Mouse (Mus musculus): ENCODE data around the gene Fads2. TPM values are rescaled to one million over a fixed set of nuclear protein-coding genes. Genes with fewer than 3 reads are reported as not detected.

The Fads2 gene
- polyA plus RNA-seq, 1 experiment from 2014 or later, result 113 TPM

DNA sequence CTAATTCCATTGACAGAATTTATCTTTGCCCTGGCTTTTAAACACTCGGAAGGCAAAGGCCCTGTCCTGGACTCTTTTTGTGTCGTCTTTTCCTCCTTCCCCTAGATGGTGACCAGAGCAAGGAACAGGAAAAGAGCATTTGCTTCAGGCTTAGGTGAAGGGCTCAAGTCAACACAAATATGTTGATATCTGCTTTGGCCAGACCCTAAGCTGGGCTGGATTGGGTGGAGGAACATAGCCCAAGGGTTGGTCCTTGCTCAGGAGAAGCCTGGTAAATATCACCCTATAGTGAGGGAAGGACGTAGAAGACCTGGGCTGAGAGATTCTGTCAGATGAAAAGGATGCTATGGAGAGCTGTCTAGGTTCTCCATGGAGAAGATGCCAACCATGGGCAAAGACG lies 85.4 kb downstream of the Fads2 start:
- Histone ChIP-seq H3K4me2 (no peak overlapping the region), H3K27ac (replicated peaks) (no peak overlapping the region), H3K36me3 (no peaks in the 10 kb centered on the region), H3K4me1 (replicated peaks) (peaks cover 20% of the 10 kb centered on the region), H3K9me3 (no peaks in the 10 kb centered on the region), H3K9ac (no peak overlapping the region), H3K4me3 (no peak overlapping the region), H3K27me3 (0 out of 2 replicates have a peak, but pooled peaks cover 7% of the 10 kb centered on the region)
- 88% methylated on average over 4 of the region's 4 CpGs for whole genome bisulfite sequencing
- ATAC-seq (ENCODE audit: low read depth), result no peak

DNA sequence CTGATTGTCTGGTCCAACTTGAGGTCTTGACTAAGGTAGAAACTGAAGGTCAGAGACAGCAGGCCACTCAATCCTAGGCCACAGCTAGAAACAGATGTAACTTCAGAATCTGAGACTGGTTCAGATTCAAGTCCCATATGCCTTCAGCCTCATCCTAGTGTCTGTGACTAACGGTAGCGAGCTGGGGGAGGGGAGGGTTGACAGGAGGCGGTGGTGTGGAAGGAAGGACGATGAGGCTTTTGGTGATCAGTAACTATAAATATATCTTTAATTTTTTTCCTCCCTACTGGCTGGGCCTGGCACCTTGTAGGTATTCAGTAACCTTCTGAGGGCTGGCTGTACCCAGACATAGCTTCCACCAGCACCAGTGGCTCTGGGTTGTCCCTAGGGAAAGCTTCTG lies 86.1 kb downstream of the Fads2 start:
- H3K4me1 ChIP-seq (replicated peaks), result peaks cover 20% of the 10 kb centered on the region
- H3K4me2 ChIP-seq, result no peak overlapping the region
- no peak overlapping the region for H3K27ac ChIP-seq (replicated peaks)
- H3K27me3 ChIP-seq, result 0 out of 2 replicates have a peak, but pooled peaks cover 7% of the 10 kb centered on the region
- 78% methylated on average over 4 of the region's 4 CpGs for WGBS
- H3K9ac ChIP-seq, result no peak overlapping the region
- H3K9me3 ChIP-seq, result no peaks in the 10 kb centered on the region
- ATAC-seq (ENCODE audit: low read depth), result no peak
- no peaks in the 10 kb centered on the region for H3K36me3 ChIP-seq
- H3K4me3 ChIP-seq, result no peak overlapping the region

DNA sequence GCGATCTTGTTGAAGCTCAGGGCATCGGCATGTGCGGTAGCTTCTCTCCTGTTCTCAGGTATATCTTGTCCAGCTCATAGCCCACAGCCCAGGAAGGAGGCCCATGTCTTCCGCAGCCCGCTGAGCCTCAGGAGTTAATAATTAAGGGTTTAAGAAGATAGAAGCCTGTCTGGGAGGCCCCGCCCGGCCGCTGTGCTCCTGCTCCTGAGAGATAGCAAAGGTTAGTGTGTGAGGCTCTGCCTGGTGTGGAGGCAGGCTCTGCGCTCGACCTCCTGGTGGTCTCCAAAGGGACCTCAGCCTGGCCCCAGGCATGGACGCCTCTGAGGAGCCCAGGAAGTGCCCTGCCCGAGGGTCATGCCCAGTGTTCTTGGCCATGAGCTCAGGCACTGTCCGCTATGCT lies 86.7 kb downstream of the Fads2 start:
- no peak for ATAC-seq (ENCODE audit: low read depth)
- Histone ChIP-seq H3K4me2 (no peak overlapping the region), H3K27me3 (0 out of 2 replicates have a peak, but pooled peaks cover 7% of the 10 kb centered on the region), H3K27ac (replicated peaks) (no peak overlapping the region), H3K9me3 (no peaks in the 10 kb centered on the region), H3K4me3 (no peak overlapping the region), H3K9ac (no peak overlapping the region), H3K36me3 (no peaks in the 10 kb centered on the region), H3K4me1 (replicated peaks) (peaks cover 20% of the 10 kb centered on the region)
- 82% methylated on average over 13 of the region's 13 CpGs for WGBS

DNA sequence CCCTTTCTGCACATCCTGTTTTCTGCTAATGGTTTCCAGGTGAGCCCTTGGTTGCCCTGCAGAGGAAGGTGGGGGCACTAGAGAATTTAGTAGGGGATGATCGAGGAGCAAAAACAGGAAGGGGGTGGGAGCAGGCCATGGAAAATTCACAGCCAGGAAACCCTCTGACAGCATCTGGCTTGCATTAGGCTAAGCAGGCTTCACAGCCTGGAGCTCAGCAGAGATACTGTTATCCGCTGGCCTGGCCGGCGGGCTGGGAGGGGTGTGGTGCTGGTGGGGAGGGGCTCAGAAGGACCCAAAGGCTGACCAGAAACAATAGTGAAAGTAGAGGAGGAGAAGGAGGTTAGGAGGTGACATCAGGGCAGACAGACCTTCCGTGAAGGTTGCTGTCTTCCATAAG lies 87.6 kb downstream of the Fads2 start:
- 71% methylated on average over 5 of the region's 5 CpGs for WGBS
- Histone ChIP-seq H3K36me3 (no peaks in the 10 kb centered on the region), H3K27ac (replicated peaks) (peak overlapping the region; percentile 56)

GRCm38 (mm10) chr19:10013348-10013747 lies 88.2 kb downstream of the Fads2 start:
- H3K27ac ChIP-seq (replicated peaks), result peak overlapping the region; percentile 56
- peaks cover 6% of the 10 kb centered on the region for H3K4me1 ChIP-seq (replicated peaks)
- H3K9ac ChIP-seq, result no peak overlapping the region
- 60% methylated on average over 3 of the region's 3 CpGs for WGBS
- no peak for ATAC-seq (ENCODE audit: low read depth)
- no peak overlapping the region for H3K4me2 ChIP-seq
- no peaks in the 10 kb centered on the region for H3K36me3 ChIP-seq
- H3K9me3 ChIP-seq, result no peaks in the 10 kb centered on the region
- H3K4me3 ChIP-seq, result no peak overlapping the region
- H3K27me3 ChIP-seq, result no peaks in the 10 kb centered on the region

More for the DNA sequence above, 87.6 kb downstream of the Fads2 start:
- Histone ChIP-seq H3K9me3 (no peaks in the 10 kb centered on the region), H3K4me1 (replicated peaks) (peaks cover 12% of the 10 kb centered on the region), H3K4me3 (no peak overlapping the region), H3K4me2 (no peak overlapping the region), H3K27me3 (0 out of 2 replicates have a peak, but pooled peaks cover 1% of the 10 kb centered on the region), H3K9ac (no peak overlapping the region)
- ATAC-seq (ENCODE audit: low read depth), result no peak

GRCm38 (mm10) chr19:10012827-10013278 lies 88.7 kb downstream of the Fads2 start:
- Histone ChIP-seq H3K9ac (no peak overlapping the region; the same call in 1 of the 2 replicates), H3K27me3 (no peaks in the 10 kb centered on the region), H3K27ac (replicated peaks) (peak overlapping the region; percentile 56), H3K4me2 (no peak overlapping the region), H3K4me1 (replicated peaks) (peaks cover 5% of the 10 kb centered on the region), H3K36me3 (no peaks in the 10 kb centered on the region), H3K9me3 (no peaks in the 10 kb centered on the region), H3K4me3 (no peak overlapping the region)
- ATAC-seq (ENCODE audit: low read depth), result no peak
- 44% methylated on average over 6 of the region's 6 CpGs for WGBS

Other genes with a start within 250 kb of the Fads2 start
- gene Incenp, start 202.2 kb downstream of the Fads2 start, polyA plus RNA-seq (2015; fragmentation: Nextera tagmentation; extraction: Ambion mirVana), result 26.2 and 38.2 TPM in 2 replicates
- 1,616 and 1,651 TPM in 2 replicates for gene Fth1, start 121.1 kb downstream of the Fads2 start, polyA plus RNA-seq (2015; fragmentation: Nextera tagmentation; extraction: Ambion mirVana)
- gene Best1, start 100.1 kb downstream of the Fads2 start, polyA plus RNA-seq (2015; fragmentation: Nextera tagmentation; extraction: Ambion mirVana), result 1.0 and 1.5 TPM in 2 replicates
- 25.2 and 26.2 TPM in 2 replicates for gene Rab3il1, start 100.1 kb downstream of the Fads2 start, polyA plus RNA-seq (2015; fragmentation: Nextera tagmentation; extraction: Ambion mirVana)
- gene Fads3, start 60.2 kb downstream of the Fads2 start, polyA plus RNA-seq (2015; fragmentation: Nextera tagmentation; extraction: Ambion mirVana), result 18.8 and 19.1 TPM in 2 replicates
- 146 and 151 TPM in 2 replicates for gene Fads1, start 81.1 kb upstream of the Fads2 start, polyA plus RNA-seq (2015; fragmentation: Nextera tagmentation; extraction: Ambion mirVana)
- 347 and 404 TPM in 2 replicates for gene Tmem258, start 102.3 kb upstream of the Fads2 start, polyA plus RNA-seq (2015; fragmentation: Nextera tagmentation; extraction: Ambion mirVana)
- 31.6 and 33.4 TPM in 2 replicates for gene Fen1, start 102.4 kb upstream of the Fads2 start, polyA plus RNA-seq (2015; fragmentation: Nextera tagmentation; extraction: Ambion mirVana)
- gene Myrf, start 139.0 kb upstream of the Fads2 start, polyA plus RNA-seq (2015; fragmentation: Nextera tagmentation; extraction: Ambion mirVana), result 0.67 and 0.69 TPM in 2 replicates
- 6.3 and 6.4 TPM in 2 replicates for gene Dagla, start 203.1 kb upstream of the Fads2 start, polyA plus RNA-seq (2015; fragmentation: Nextera tagmentation; extraction: Ambion mirVana)